Mouse (Mus musculus): ENCODE measurements around the gene Rnf169.

- TF ChIP-seq CTCF (IDR thresholded peaks at IDR 0.05; ENCODE audit: borderline replicate concordance, control insufficient read depth, extremely low read depth, insufficient read depth, low read length, poor library complexity) (no peak), POLR2A (IDR thresholded peaks at IDR 0.05; ENCODE audit: control insufficient read depth, extremely low read depth, insufficient read depth, low read length, poor library complexity) (no peak)
Observed at GRCm38 (mm10) chr7:99878254-99878653, 102.0 kb downstream of the Rnf169 start.

Data from thymus, adult 2 months (tissue).